ENCODE assay signal across 13 mouse cellular contexts in genomic region chr19:4042124-4042523, GRCm38 (mm10). TPM values are rescaled to one million over a fixed set of nuclear protein-coding genes. Genes with fewer than 3 reads are reported as not detected.
A peak's percentile ranks its signal among the peaks of the same experiment; 100 is the strongest.
DNase-seq lines count a peak whose midpoint lies in the region; ATAC-seq lines count a peak whose summit lies in the region.
"Had no signal": no experiment of that assay in that cellular context is flagged by ENCODE, and none has a peak within 500 bp of the region (broad histone marks: within the 10 kb centered on the region; RNA-seq: fewer than 3 reads in every experiment).

No protein-coding gene starts in this region.

- ATAC-seq in monocyte, adult 5-6 weeks (replicated peaks; ENCODE audit: insufficient number of reproducible peaks, low FRiP score, low TSS enrichment, poor library complexity, severe bottlenecking), result no peak
- no peak for ATAC-seq in CD4-positive, CD25-positive, alpha-beta regulatory T cell, adult 4 months

- peak; percentile 32 to 68 for DNase-seq in kidney, postnatal 25 days
- no peak for DNase-seq in kidney, adult 11 months
- peak; percentile 44 for DNase-seq in NIH3T3 (ENCODE audit: low read depth)
- peak; percentile 58 to 64 for DNase-seq in heart, adult 9 months (ENCODE audit: low spot score in 2 of 2)
- peak; percentile 51 for DNase-seq in lung, postnatal 25 days (ENCODE audit: low spot score)
- DNase-seq in ovary, adult 18-20 months (ENCODE audit: low spot score), result no peak
- DNase-seq: adrenal gland, postnatal 25 days; right cerebral cortex, adult 18-20 months; thymus, adult 18-20 months had no signal

RNA-seq across cellular contexts. Expression of gene Gstp2, which starts 3.7 kb away (rescaled TPM):
- not detected in 3 replicates for total RNA-seq in monocyte, adult 5-6 weeks (2017)
- 1 to 10 TPM; 4.2 to 5.3 TPM for polyA plus RNA-seq in CD4-positive, CD25-positive, alpha-beta regulatory T cell, adult 4 months (2017; shearing (Covaris generic))

RNA-seq across cellular contexts. Expression of gene Gstp1, which starts 4.3 kb away (rescaled TPM):
- 101 to 129 TPM (median 104 TPM) in 3 replicates for total RNA-seq in monocyte, adult 5-6 weeks (2017)
- 100 to 1,000 TPM; 543 to 655 TPM for polyA plus RNA-seq in CD4-positive, CD25-positive, alpha-beta regulatory T cell, adult 4 months (2017; shearing (Covaris generic))

RNA-seq across cellular contexts. Expression of gene Gstp3, which starts 17.2 kb away (rescaled TPM):
- total RNA-seq in monocyte, adult 5-6 weeks (2017), result 2.8 to 10.8 TPM (median 5.8 TPM) in 3 replicates
- polyA plus RNA-seq in CD4-positive, CD25-positive, alpha-beta regulatory T cell, adult 4 months (2017; shearing (Covaris generic)), result 100 to 1,000 TPM; 158 to 206 TPM
- total RNA-seq: granulocyte monocyte progenitor cell, adult 5-6 weeks; layer of hippocampus, adult 18-20 months had no signal

RNA-seq across cellular contexts. Expression of gene Ndufv1, which starts 29.5 kb away (rescaled TPM):
- total RNA-seq in monocyte, adult 5-6 weeks (2017), result 74.5 to 108 TPM (median 103 TPM) in 3 replicates
- polyA plus RNA-seq in CD4-positive, CD25-positive, alpha-beta regulatory T cell, adult 4 months (2017; shearing (Covaris generic)), result 100 to 1,000 TPM; 109 to 164 TPM

RNA-seq across cellular contexts. Expression of gene Doc2g, which starts 39.0 kb away (rescaled TPM):
- total RNA-seq in monocyte, adult 5-6 weeks (2017), result 3.1 TPM in 2 of 3 replicates, not detected in the other
- polyA plus RNA-seq in CD4-positive, CD25-positive, alpha-beta regulatory T cell, adult 4 months (2017; shearing (Covaris generic)), result 1 to 10 TPM; 1.1 to 2.1 TPM

Comparison
In these comparisons a context has a peak if more than half of its experiments do, and no peak if none do; other contexts are left out.
1. DNase-seq: peak in kidney, postnatal 25 days (2 of 2), NIH3T3 (single experiment), heart, adult 9 months (2 of 2) and lung, postnatal 25 days (single experiment); none in kidney, adult 11 months (single experiment) and ovary, adult 18-20 months (single experiment).